9 mouse cellular contexts compared by ENCODE assay signal in genomic region chr11:70023481-70024150, GRCm38 (mm10). TPM values are rescaled to one million over a fixed set of nuclear protein-coding genes. Genes with fewer than 3 reads are reported as not detected.
DNase-seq lines count a peak whose midpoint lies in the region; ATAC-seq and TF ChIP-seq lines count a peak whose summit lies in the region.
"Had no signal": no experiment of that assay in that cellular context is flagged by ENCODE, and none has a peak within 500 bp of the region (broad histone marks: within the 10 kb centered on the region; RNA-seq: fewer than 3 reads in every experiment).

No protein-coding gene starts in this region.

- ATAC-seq in heart, embryonic 11.5 days (replicated peaks; ENCODE audit: insufficient number of reproducible peaks, low FRiP score, low TSS enrichment) = no peak
- ATAC-seq in limb, embryonic 14.5 days (ENCODE audit: low FRiP score, low read depth) = no peak

- no peak overlapping the region for H3K27ac ChIP-seq in heart, embryonic 11.5 days (ENCODE audit: low read depth, low read length)
- no peak overlapping the region for H3K27ac ChIP-seq in embryonic fibroblast, embryonic 13.5 days (ENCODE audit: insufficient read depth, low read length)
- H3K27ac ChIP-seq in limb, embryonic 14.5 days (replicated peaks; ENCODE audit: low read depth, low read length) = no peak overlapping the region

- H3K36me3 ChIP-seq in heart, embryonic 11.5 days (ENCODE audit: control insufficient read depth, insufficient read depth, low read length) = no peaks in the 10 kb centered on the region
- H3K36me3 ChIP-seq in limb, embryonic 14.5 days (ENCODE audit: control insufficient read depth, insufficient read depth, low read length) = no peaks in the 10 kb centered on the region

- H3K4me3 ChIP-seq in heart, embryonic 11.5 days (ENCODE audit: low read depth, low read length) = peak overlapping the region; percentile 38
- peak overlapping the region; percentile 19; the same call in 1 of the 2 replicates for H3K4me3 ChIP-seq in embryonic fibroblast, embryonic 13.5 days (ENCODE audit: insufficient read depth, low read length)
- H3K4me3 ChIP-seq in limb, embryonic 14.5 days (replicated peaks; ENCODE audit: low read length) = peak overlapping the region; percentile 30

- no peaks in the 10 kb centered on the region for H3K27me3 ChIP-seq in heart, embryonic 11.5 days (ENCODE audit: control insufficient read depth, insufficient read depth, low read length)
- H3K27me3 ChIP-seq in limb, embryonic 14.5 days (ENCODE audit: control insufficient read depth, insufficient read depth, low read length) = no peaks in the 10 kb centered on the region

- intact Hi-C loops in heart, postnatal 25 days (cut with DNase I) = no loop called here
- intact Hi-C loops in left cerebral cortex, postnatal 14 days (cut with DNase I) = no loop called here

- 6% methylated on average over 22 of the region's 29 CpGs for WGBS in heart, embryonic 11.5 days (ENCODE audit: insufficient replicate concordance)
- 10% methylated on average over 11 of the region's 29 CpGs for WGBS in limb, embryonic 14.5 days

- no peak for TF ChIP-seq CTCF in embryonic fibroblast, embryonic 13.5 days (IDR thresholded peaks at IDR 0.05; ENCODE audit: borderline replicate concordance, insufficient read depth, low read length)

- H3K4me1 ChIP-seq in heart, embryonic 11.5 days (ENCODE audit: control insufficient read depth, insufficient read depth, low read length) = peaks cover 47% of the 10 kb centered on the region
- peaks cover 18% of the 10 kb centered on the region for H3K4me1 ChIP-seq in embryonic fibroblast, embryonic 13.5 days (ENCODE audit: control insufficient read depth, insufficient read depth, low read length)
- peaks cover 67% of the 10 kb centered on the region for H3K4me1 ChIP-seq in limb, embryonic 14.5 days (ENCODE audit: control insufficient read depth, insufficient read depth, low read length)

- no peaks in the 10 kb centered on the region for H3K9me3 ChIP-seq in heart, embryonic 11.5 days (replicated peaks; ENCODE audit: control insufficient read depth, low read length)
- H3K9me3 ChIP-seq in limb, embryonic 14.5 days (ENCODE audit: control insufficient read depth, low read length) = no peaks in the 10 kb centered on the region

- no peak for DNase-seq in heart, postnatal 25 days (ENCODE audit: low spot score)
- DNase-seq in Muller cell, postnatal 12 days (ENCODE audit: inconsistent ontology term) = peak; percentile 52
- DNase-seq in limb, embryonic 14.5 days (ENCODE audit: low spot score) = no peak
- peak; percentile 73 for DNase-seq in retina, embryonic 14.5 days (ENCODE audit: low spot score)
- DNase-seq in left cerebral cortex, postnatal 14 days (ENCODE audit: low spot score in 2 of 2) = no peak
- no peak for DNase-seq in adrenal gland, adult (ENCODE audit: inconsistent age in 2 of 2, low spot score in 1 of 2)

- no peak for TF ChIP-seq POLR2A in embryonic fibroblast, embryonic 13.5 days (IDR thresholded peaks at IDR 0.05; ENCODE audit: low read depth, low read length)
- TF ChIP-seq POLR2A in limb, embryonic 14.5 days (IDR thresholded peaks at IDR 0.05; ENCODE audit: borderline replicate concordance, extremely low read depth, insufficient read depth, insufficient read length) = no peak

- H3K9ac ChIP-seq in heart, embryonic 11.5 days (ENCODE audit: low read depth, low read length) = peak overlapping the region; percentile 2; the same call in 1 of the 2 replicates
- peak overlapping the region; percentile 52 for H3K9ac ChIP-seq in limb, embryonic 14.5 days (ENCODE audit: low read depth, low read length, severe bottlenecking)

- H3K4me2 ChIP-seq in heart, embryonic 11.5 days = peak overlapping the region; percentile 64
- peak overlapping the region; percentile 62 for H3K4me2 ChIP-seq in limb, embryonic 14.5 days (replicated peaks; ENCODE audit: low read depth, low read length, severe bottlenecking)

RNA-seq across cellular contexts. Expression of gene Dlg4, which starts 6.9 kb away (rescaled TPM):
- 10.2 and 10.4 TPM in 2 replicates for polyA plus RNA-seq in heart, embryonic 11.5 days (2014; fragmentation: Nextera tagmentation; extraction: Ambion mirVana)
- total RNA-seq in heart, postnatal 25 days (2021) = 1 to 10 TPM; 6.6 to 8.1 TPM
- 69.8 and 77.7 TPM in 2 replicates for polyA plus RNA-seq in embryonic fibroblast, embryonic 13.5 days (2011; ENCODE audit: insufficient read length, low read depth, missing spikeins)
- 89.6 and 99.8 TPM in 2 replicates for polyA plus RNA-seq in limb, embryonic 14.5 days (2012; rRNA removed)
- 9.7 and 10.0 TPM in 2 replicates for polyA plus RNA-seq in limb, embryonic 14.5 days (2014; fragmentation: Nextera tagmentation; extraction: Ambion mirVana)
- total RNA-seq in left cerebral cortex, postnatal 14 days (2021) = 1,000 to 10,000 TPM in 1 of 2 experiments, 100 to 1,000 TPM in 1; 1,000 to 1,075 TPM

RNA-seq across cellular contexts. Expression of gene Acadvl, which starts 8.4 kb away (rescaled TPM):
- 94.1 and 111 TPM in 2 replicates for polyA plus RNA-seq in heart, embryonic 11.5 days (2014; fragmentation: Nextera tagmentation; extraction: Ambion mirVana)
- total RNA-seq in heart, postnatal 25 days (2021) = 1,000 to 10,000 TPM; 1,206 to 1,290 TPM
- polyA plus RNA-seq in embryonic fibroblast, embryonic 13.5 days (2011; ENCODE audit: insufficient read length, low read depth, missing spikeins) = 47.4 and 57.9 TPM in 2 replicates
- polyA plus RNA-seq in limb, embryonic 14.5 days (2012; rRNA removed) = 52.9 and 55.4 TPM in 2 replicates
- 71.8 and 77.0 TPM in 2 replicates for polyA plus RNA-seq in limb, embryonic 14.5 days (2014; fragmentation: Nextera tagmentation; extraction: Ambion mirVana)
- 10 to 100 TPM; 50.7 to 53.6 TPM for total RNA-seq in left cerebral cortex, postnatal 14 days (2021)

RNA-seq across cellular contexts. Expression of gene Dvl2, which starts 23.2 kb away (rescaled TPM):
- polyA plus RNA-seq in heart, embryonic 11.5 days (2014; fragmentation: Nextera tagmentation; extraction: Ambion mirVana) = 18.6 and 18.9 TPM in 2 replicates
- total RNA-seq in heart, postnatal 25 days (2021) = 1 to 10 TPM; 3.9 to 5.2 TPM
- polyA plus RNA-seq in embryonic fibroblast, embryonic 13.5 days (2011; ENCODE audit: insufficient read length, low read depth, missing spikeins) = 27.7 and 32.1 TPM in 2 replicates
- polyA plus RNA-seq in limb, embryonic 14.5 days (2012; rRNA removed) = 65.4 and 81.0 TPM in 2 replicates
- polyA plus RNA-seq in limb, embryonic 14.5 days (2014; fragmentation: Nextera tagmentation; extraction: Ambion mirVana) = 40.3 and 47.0 TPM in 2 replicates
- 10 to 100 TPM; 27.3 to 30.0 TPM for total RNA-seq in left cerebral cortex, postnatal 14 days (2021)

RNA-seq across cellular contexts. Expression of gene Phf23, which starts 28.0 kb away (rescaled TPM):
- 27.3 and 29.9 TPM in 2 replicates for polyA plus RNA-seq in heart, embryonic 11.5 days (2014; fragmentation: Nextera tagmentation; extraction: Ambion mirVana)
- total RNA-seq in heart, postnatal 25 days (2021) = 10 to 100 TPM; 22.6 to 25.3 TPM
- polyA plus RNA-seq in embryonic fibroblast, embryonic 13.5 days (2011; ENCODE audit: insufficient read length, low read depth, missing spikeins) = 78.6 and 89.1 TPM in 2 replicates
- polyA plus RNA-seq in limb, embryonic 14.5 days (2012; rRNA removed) = 66.7 and 69.2 TPM in 2 replicates
- polyA plus RNA-seq in limb, embryonic 14.5 days (2014; fragmentation: Nextera tagmentation; extraction: Ambion mirVana) = 51.7 and 60.5 TPM in 2 replicates
- 10 to 100 TPM; 39.2 to 40.2 TPM for total RNA-seq in left cerebral cortex, postnatal 14 days (2021)

RNA-seq across cellular contexts. Expression of gene Asgr1, which starts 30.3 kb away (rescaled TPM):
- polyA plus RNA-seq in heart, embryonic 11.5 days (2014; fragmentation: Nextera tagmentation; extraction: Ambion mirVana) = 0.13 TPM in 1 of 2 replicates, not detected in the other
- not detected for total RNA-seq in heart, postnatal 25 days (2021)
- 0.52 and 0.60 TPM in 2 replicates for polyA plus RNA-seq in embryonic fibroblast, embryonic 13.5 days (2011; ENCODE audit: insufficient read length, low read depth, missing spikeins)
- 1.6 and 2.3 TPM in 2 replicates for polyA plus RNA-seq in limb, embryonic 14.5 days (2012; rRNA removed)
- 0.99 and 1.2 TPM in 2 replicates for polyA plus RNA-seq in limb, embryonic 14.5 days (2014; fragmentation: Nextera tagmentation; extraction: Ambion mirVana)
- total RNA-seq in left cerebral cortex, postnatal 14 days (2021) = 1 to 10 TPM; 1.9 to 2.4 TPM
- total RNA-seq: common myeloid progenitor, adult 5-6 weeks had no signal

Comparison
In these comparisons a context has a peak if more than half of its experiments do, and no peak if none do; other contexts are left out.
1. DNase-seq: peak in Muller cell, postnatal 12 days (single experiment) and retina, embryonic 14.5 days (single experiment); none in heart, postnatal 25 days (single experiment), limb, embryonic 14.5 days (single experiment), left cerebral cortex, postnatal 14 days (0 of 2) and adrenal gland, adult (0 of 2).
2. Peak in every context shown above with its lines, with median percentiles within 50 percentile points of each other: H3K4me3 ChIP-seq.